Mouse (Mus musculus) hematopoietic stem cell, adult 5-6 weeks (primary cell): ENCODE results near the gene Slc20a1. TPM values are rescaled to one million over a fixed set of nuclear protein-coding genes. Genes with fewer than 3 reads are reported as not detected.

Experiments
- ATAC-seq, 2 experiments: fragments of 125-278 bp in 1 of 2; replicated peaks in 1 of 2; 2 replicates each; pipeline ENCODE4 v1.8.0; 2016 to 2017; ENCODE audit warnings: inconsistent platforms in 2 of 2, mild to moderate bottlenecking in 2 of 2, moderate number of reproducible peaks in 2 of 2, low read depth in 1 of 2, moderate TSS enrichment in 1 of 2; ENCODE audit not compliant: low FRiP score in 2 of 2, poor library complexity in 2 of 2, severe bottlenecking in 2 of 2, insufficient read depth in 1 of 2, low TSS enrichment in 1 of 2
- total RNA-seq: library from RNA; stranded (forward); fragments of 172-1452, 232-1000 nt; gene quantifications from 2 replicates; pipeline ENCODE4 v1.2.3, GENCODE M21; 2017

Slc20a1 gene
- total RNA-seq, 1 experiment from 2014 or later, result 119 TPM

GRCm38 (mm10) chr2:129240726-129241432, 42.3 kb downstream of the Slc20a1 start:
- no peak for ATAC-seq

- ATAC-seq, result peak in 1 of 2 experiments; percentile 26; a peak in 1 of 4 replicates
These were observed 43.6 kb downstream of the Slc20a1 start for GRCm38 (mm10) chr2:129241845-129242833.

- ATAC-seq, result peak in 1 of 2 experiments; percentile 49; a peak in 2 of 4 replicates
These were observed 44.4 kb downstream of the Slc20a1 start for GRCm38 (mm10) chr2:129243005-129243404.

GRCm38 (mm10) chr2:129243786-129244185, 45.2 kb downstream of the Slc20a1 start:
- ATAC-seq, result peak in 1 of 2 experiments; percentile 50; a peak in 1 of 4 replicates

- ATAC-seq, result no peak
These were observed 46.0 kb downstream of the Slc20a1 start for GRCm38 (mm10) chr2:129244446-129245120.

- no peak for ATAC-seq
These were observed 47.1 kb downstream of the Slc20a1 start for GRCm38 (mm10) chr2:129245618-129246017.

- no peak for ATAC-seq
These were observed 47.9 kb downstream of the Slc20a1 start for GRCm38 (mm10) chr2:129246436-129246835.

- no peak for ATAC-seq
These were observed 48.4 kb downstream of the Slc20a1 start for GRCm38 (mm10) chr2:129246924-129247323.

- ATAC-seq, result no peak
These were observed 49.1 kb downstream of the Slc20a1 start for GRCm38 (mm10) chr2:129247707-129248121.

GRCm38 (mm10) chr2:129249321-129249720, 50.8 kb downstream of the Slc20a1 start:
- ATAC-seq, result no peak

GRCm38 (mm10) chr2:129252836-129253630, 54.5 kb downstream of the Slc20a1 start:
- no peak for ATAC-seq

GRCm38 (mm10) chr2:129253631-129253970, 55.0 kb downstream of the Slc20a1 start:
- no peak for ATAC-seq

GRCm38 (mm10) chr2:129254076-129254475, 55.5 kb downstream of the Slc20a1 start:
- ATAC-seq, result no peak

GRCm38 (mm10) chr2:129256006-129256405, 57.4 kb downstream of the Slc20a1 start:
- no peak for ATAC-seq

- ATAC-seq, result no peak
These were observed 59.5 kb downstream of the Slc20a1 start for GRCm38 (mm10) chr2:129258056-129258455.

- peak; percentile 75 to 76 for ATAC-seq
These were observed 60.1 kb downstream of the Slc20a1 start for GRCm38 (mm10) chr2:129258475-129259211.
